Mouse (Mus musculus) lung, embryonic 16.5 days (tissue): ENCODE data around the gene Osbp. TPM values are rescaled to one million over a fixed set of nuclear protein-coding genes. Genes with fewer than 3 reads are reported as not detected.
"Not testable (repeated sequence)": the region's sequence is repeated elsewhere in the genome, so short reads cannot be mapped to it uniquely, and the experiment has no call there.

Source experiments
- ATAC-seq: fragments of 200-750 bp; cut with Nextera tagmentation; 2 replicates; pipeline ENCODE4 v1.8.0; 2017; ENCODE audit warnings: low read depth, mild to moderate bottlenecking, moderate library complexity
- H3K27ac ChIP-seq: fragments of 300-500 bp; sonication (generic); 2 replicates; pipeline ENCODE4 v1.5.1; 2014; ENCODE audit warnings: mild to moderate bottlenecking, control low read depth, low read length
- H3K27me3 ChIP-seq: fragments of 300-500 bp; sonication (generic); 2 replicates; pipeline ENCODE4 v1.6.1; 2014; ENCODE audit warnings: low read depth, low read length, mixed read lengths; ENCODE audit not compliant: control insufficient read depth, insufficient read depth
- H3K36me3 ChIP-seq: fragments of 300-500 bp; sonication (generic); 2 replicates; pipeline ENCODE4 v1.6.1; 2014; ENCODE audit warnings: low read length; ENCODE audit not compliant: control insufficient read depth, insufficient read depth
- H3K4me1 ChIP-seq: fragments of 300-500 bp; sonication (generic); replicated peaks from 2 replicates; pipeline ENCODE4 v1.6.1; 2014; ENCODE audit warnings: low read length, mixed read lengths; ENCODE audit not compliant: control insufficient read depth, insufficient read depth
- H3K4me2 ChIP-seq: fragments of 300-500 bp; sonication (generic); 2 replicates; pipeline ENCODE4 v1.6.1; 2014; ENCODE audit warnings: low read depth, low read length, control low read depth
- H3K4me3 ChIP-seq: fragments of 300-500 bp; sonication (generic); 2 replicates; pipeline ENCODE4 v1.5.1; 2014; ENCODE audit warnings: mild to moderate bottlenecking, low read length, control low read depth
- H3K9ac ChIP-seq: fragments of 300-500 bp; sonication (generic); 2 replicates; pipeline ENCODE4 v1.6.1; 2014; ENCODE audit warnings: low read length, control low read depth
- H3K9me3 ChIP-seq: fragments of 300-500 bp; sonication (generic); 2 replicates; pipeline ENCODE4 v1.6.1; 2016; ENCODE audit warnings: low read length; ENCODE audit not compliant: control insufficient read depth
- WGBS: fragments of 180-500 bp; shearing (Covaris S2); extraction: QIAGEN DNeasy Blood & Tissue Kit; methylation state at CpG from one replicate; pipeline ENCODE4 v1.1.7; 2014; 5-methylcytosine and 5-hydroxymethylcytosine counted together
- polyA plus RNA-seq: library from polyadenylated mRNA; unstranded; fragments of >200 nt; fragmentation: Nextera tagmentation; extraction: Ambion mirVana; gene quantifications from 2 replicates; pipeline ENCODE4 v1.2.1, GENCODE M21; 2015

Osbp gene
- polyA plus RNA-seq, 1 experiment from 2014 or later, result 3.1 TPM

DNA sequence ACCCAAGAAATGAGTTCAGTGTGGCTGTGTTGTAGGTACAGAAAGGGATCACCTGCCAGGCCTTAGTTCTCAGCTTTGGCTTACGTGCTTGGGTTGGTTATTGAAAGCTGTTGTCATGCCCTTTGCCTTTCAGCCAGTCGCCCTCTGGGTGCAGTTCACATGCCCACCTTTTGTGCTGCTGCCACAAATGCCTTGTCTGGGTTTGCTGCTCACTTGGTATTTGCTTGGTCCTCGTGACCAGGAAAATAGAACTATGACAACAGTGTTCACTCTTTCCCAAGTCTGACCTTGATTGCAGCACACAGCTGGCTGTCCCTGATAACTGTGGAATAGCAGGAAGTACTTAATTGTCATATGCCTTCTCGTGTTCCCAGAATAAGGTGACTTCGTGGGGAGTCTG lies 11.6 kb downstream of the Osbp start:
- peaks cover 6% of the 10 kb centered on the region for H3K4me1 ChIP-seq
- H3K9ac ChIP-seq, result no peak overlapping the region
- H3K4me2 ChIP-seq, result no peak overlapping the region
- no peak overlapping the region for H3K4me3 ChIP-seq
- 77% methylated on average over 5 of the region's 5 CpGs for WGBS
- ATAC-seq, result no peak
- no peaks in the 10 kb centered on the region for H3K27me3 ChIP-seq
- H3K27ac ChIP-seq, result no peak overlapping the region
- H3K36me3 ChIP-seq, result peaks cover 63% of the 10 kb centered on the region
- no peaks in the 10 kb centered on the region for H3K9me3 ChIP-seq

DNA sequence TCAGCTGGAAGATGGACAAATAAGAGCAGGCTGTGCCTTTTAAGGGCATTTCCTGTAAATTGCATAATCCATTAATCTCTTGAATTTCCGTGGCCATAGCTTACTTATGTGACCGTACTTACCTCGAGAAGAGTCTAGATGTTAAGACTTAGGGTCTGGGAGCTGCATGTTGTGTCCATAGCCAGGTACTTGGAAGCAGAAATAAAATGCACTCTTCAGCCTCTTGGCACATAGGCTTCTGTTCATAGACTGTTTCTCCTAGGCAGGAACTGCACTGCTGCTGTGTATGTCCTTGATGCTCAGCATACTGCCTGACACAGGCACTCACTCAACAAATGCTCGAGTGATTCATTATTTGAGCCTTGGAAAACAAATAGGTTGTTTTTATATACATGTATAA lies 14.7 kb downstream of the Osbp start:
- H3K36me3 ChIP-seq, result peaks cover 58% of the 10 kb centered on the region
- H3K4me2 ChIP-seq, result no peak overlapping the region
- H3K4me1 ChIP-seq, result no peaks in the 10 kb centered on the region
- WGBS, result 84% methylated on average over 4 of the region's 4 CpGs
- no peaks in the 10 kb centered on the region for H3K9me3 ChIP-seq
- no peak overlapping the region for H3K4me3 ChIP-seq
- H3K9ac ChIP-seq, result no peak overlapping the region
- ATAC-seq, result no peak
- H3K27me3 ChIP-seq, result no peaks in the 10 kb centered on the region
- no peak overlapping the region for H3K27ac ChIP-seq

DNA sequence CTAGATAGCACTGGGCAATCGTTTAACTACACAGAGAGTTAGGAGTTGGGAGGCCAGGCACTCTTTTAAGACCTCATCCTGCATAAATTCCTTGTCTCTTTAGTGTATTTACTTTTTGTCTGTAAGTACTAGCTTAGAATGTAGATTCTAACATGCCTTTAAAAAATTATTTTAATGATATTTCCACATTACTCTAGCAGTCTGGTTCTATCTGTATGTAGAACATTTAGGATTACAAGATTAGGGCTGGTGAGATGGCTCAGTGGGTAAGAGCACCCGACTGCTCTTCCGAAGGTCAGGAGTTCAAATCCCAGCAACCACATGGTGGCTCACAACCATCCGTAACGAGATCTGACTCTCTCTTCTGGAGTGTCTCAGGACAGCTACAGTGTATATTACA lies 18.9 kb downstream of the Osbp start:
- not testable (repeated sequence) for ATAC-seq, H3K4me1 ChIP-seq

DNA sequence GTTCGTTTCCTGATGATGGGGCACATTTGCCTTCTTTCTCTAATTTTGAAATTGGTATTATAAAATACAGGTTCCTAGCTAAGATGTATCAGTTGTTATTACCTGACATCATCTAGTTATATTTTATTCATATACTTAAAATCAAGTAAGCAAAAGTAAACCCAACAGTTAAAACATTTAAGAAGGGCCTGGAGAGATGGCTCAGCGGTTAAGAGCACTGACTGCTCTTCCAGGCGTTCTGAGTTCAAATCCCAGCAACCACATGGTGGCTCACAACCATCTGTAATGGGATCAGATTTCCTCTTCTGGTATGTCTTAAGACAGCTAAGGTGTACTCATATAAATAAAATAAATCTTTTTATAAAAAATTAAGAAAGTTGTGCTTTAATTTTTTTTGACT lies 22.1 kb downstream of the Osbp start:
- Histone ChIP-seq H3K9me3 (no peaks in the 10 kb centered on the region), H3K4me3 (no peak overlapping the region), H3K4me1 (no peaks in the 10 kb centered on the region), H3K36me3 (peaks cover 51% of the 10 kb centered on the region), H3K9ac (no peak overlapping the region), H3K4me2 (no peak overlapping the region), H3K27me3 (no peaks in the 10 kb centered on the region), H3K27ac (no peak overlapping the region)
- ATAC-seq, result no peak
- 84% methylated on average over 3 of the region's 3 CpGs for WGBS

More for the DNA sequence above, 18.9 kb downstream of the Osbp start:
- not testable (repeated sequence) for H3K27ac ChIP-seq, H3K4me2 ChIP-seq, H3K27me3 ChIP-seq, H3K9me3 ChIP-seq, H3K9ac ChIP-seq, H3K4me3 ChIP-seq
- peaks cover 46% of the 10 kb centered on the region for H3K36me3 ChIP-seq
- WGBS, result 73% methylated on average over 5 of the region's 5 CpGs

DNA sequence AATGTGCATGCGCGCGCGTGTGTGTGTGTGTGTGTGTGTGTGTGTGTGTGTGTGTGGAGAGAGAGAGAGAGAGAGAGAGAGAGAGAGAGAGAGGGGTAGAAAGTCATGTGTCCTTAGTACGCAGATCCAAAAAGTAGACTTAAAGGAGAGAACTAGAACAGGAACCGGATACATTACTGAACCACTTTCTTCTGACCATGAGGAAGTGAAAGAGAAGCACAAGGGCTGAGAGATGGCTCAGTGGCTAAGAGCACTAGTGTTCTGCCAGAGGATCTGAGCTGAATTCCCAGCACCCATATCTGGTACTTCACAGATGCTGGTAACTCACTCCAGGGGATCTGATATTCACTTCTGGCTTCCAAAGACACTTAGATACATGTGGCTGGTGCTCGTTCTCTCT lies 23.6 kb downstream of the Osbp start:
- no peaks in the 10 kb centered on the region for H3K27me3 ChIP-seq
- 94% methylated on average over 7 of the region's 7 CpGs for WGBS
- H3K4me2 ChIP-seq, result no peak overlapping the region
- no peak for ATAC-seq
- H3K9ac ChIP-seq, result no peak overlapping the region
- no peaks in the 10 kb centered on the region for H3K4me1 ChIP-seq
- no peaks in the 10 kb centered on the region for H3K9me3 ChIP-seq
- no peak overlapping the region for H3K27ac ChIP-seq
- no peak overlapping the region for H3K4me3 ChIP-seq
- peaks cover 47% of the 10 kb centered on the region for H3K36me3 ChIP-seq

DNA sequence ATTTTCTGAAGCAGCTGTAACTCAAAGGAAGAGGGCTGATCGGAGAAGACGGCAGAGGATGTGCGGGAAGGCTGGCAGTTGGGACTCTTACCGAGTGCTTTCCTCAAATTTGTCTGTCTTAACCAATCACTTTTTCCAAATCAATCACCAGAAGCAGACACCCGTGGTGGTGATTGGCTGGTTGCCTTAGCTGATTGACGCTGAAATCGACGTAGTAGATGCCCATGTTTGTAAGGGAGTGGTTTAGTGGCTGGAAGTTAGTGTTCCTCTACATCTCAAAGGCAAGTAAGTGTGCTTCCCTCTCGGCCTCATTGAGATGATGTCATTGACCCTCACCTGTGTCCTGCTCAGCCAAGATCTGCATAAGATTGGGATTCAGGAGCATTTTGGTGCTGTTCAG lies 26.3 kb downstream of the Osbp start:
- Histone ChIP-seq H3K27ac (no peak overlapping the region), H3K4me3 (no peak overlapping the region), H3K9ac (no peak overlapping the region), H3K4me2 (no peak overlapping the region), H3K36me3 (peaks cover 47% of the 10 kb centered on the region), H3K27me3 (no peaks in the 10 kb centered on the region), H3K4me1 (no peaks in the 10 kb centered on the region), H3K9me3 (no peaks in the 10 kb centered on the region)
- 87% methylated on average over 9 of the region's 9 CpGs for WGBS
- no peak for ATAC-seq

DNA sequence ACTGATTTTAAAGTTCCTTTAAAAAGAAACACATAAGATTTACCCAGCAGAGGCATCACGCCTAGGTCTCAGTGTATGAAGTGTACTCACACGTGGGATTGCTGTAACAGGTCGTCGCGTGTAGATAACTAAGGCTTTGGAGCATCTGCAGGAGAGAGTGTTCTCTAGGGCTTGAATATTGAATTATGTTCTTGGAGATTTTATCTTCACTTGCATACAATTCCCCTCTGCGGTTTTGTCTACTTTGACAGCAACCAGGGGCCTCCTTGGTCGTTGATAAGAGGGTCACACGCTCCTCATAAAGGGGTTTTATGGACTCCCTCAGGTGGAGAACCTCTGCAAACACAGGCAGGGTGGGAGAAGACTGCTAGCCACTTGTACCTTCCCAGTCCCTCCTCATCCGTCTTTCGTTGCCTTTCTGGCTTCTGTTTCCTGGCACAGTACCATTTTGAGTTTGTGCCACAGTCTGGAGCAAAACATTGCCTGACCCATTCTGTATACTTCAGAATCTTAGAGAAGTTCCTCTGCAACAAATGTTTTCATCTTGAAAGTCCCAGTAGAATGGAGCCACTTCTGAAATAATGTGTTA lies 26.8 kb downstream of the Osbp start:
- Histone ChIP-seq H3K27me3 (no peaks in the 10 kb centered on the region), H3K27ac (no peak overlapping the region), H3K9me3 (no peaks in the 10 kb centered on the region), H3K36me3 (peaks cover 47% of the 10 kb centered on the region), H3K4me1 (no peaks in the 10 kb centered on the region), H3K9ac (no peak overlapping the region), H3K4me3 (no peak overlapping the region), H3K4me2 (no peak overlapping the region)
- WGBS, result 85% methylated on average over 10 of the region's 10 CpGs
- ATAC-seq, result no peak

DNA sequence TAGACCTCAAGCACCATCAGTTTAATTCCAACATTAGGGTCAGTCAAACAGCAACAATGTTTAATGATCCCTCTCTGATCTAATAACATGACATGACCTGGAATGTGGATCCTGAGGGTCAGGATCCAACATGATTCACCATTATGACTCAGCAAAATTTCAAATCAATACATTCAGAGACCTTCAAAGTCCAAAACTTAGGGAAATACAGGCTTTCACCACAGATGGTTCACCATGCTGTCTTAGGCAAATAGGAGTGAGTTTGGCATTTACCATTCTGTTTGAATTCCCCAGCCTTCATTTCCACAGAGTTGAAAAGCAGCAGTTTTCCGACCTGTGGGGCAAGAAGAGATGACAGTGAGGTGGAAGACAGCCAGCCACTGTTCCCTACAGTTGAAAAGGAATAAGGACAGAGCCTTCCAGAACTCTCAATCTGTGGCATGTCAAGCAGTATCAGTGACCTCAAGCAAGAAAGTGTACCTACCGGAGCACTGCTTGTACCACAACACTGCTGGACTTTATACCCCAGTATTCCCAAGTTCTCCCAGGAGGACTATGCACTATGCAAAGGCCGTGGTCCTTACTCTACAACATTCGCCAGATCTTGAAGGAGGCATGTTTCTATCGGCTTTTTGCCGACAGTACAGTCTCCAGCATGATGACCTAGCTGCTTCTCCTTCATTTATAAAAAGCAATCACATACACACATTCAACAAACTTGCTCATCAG lies 29.1 kb downstream of the Osbp start:
- H3K9me3 ChIP-seq, result no peaks in the 10 kb centered on the region
- H3K4me1 ChIP-seq, result no peaks in the 10 kb centered on the region
- WGBS, result 84% methylated on average over 6 of the region's 6 CpGs
- H3K36me3 ChIP-seq, result peaks cover 33% of the 10 kb centered on the region
- no peak overlapping the region for H3K27ac ChIP-seq
- no peaks in the 10 kb centered on the region for H3K27me3 ChIP-seq
- ATAC-seq, result no peak
- no peak overlapping the region for H3K4me3 ChIP-seq
- no peak overlapping the region for H3K9ac ChIP-seq
- no peak overlapping the region for H3K4me2 ChIP-seq

DNA sequence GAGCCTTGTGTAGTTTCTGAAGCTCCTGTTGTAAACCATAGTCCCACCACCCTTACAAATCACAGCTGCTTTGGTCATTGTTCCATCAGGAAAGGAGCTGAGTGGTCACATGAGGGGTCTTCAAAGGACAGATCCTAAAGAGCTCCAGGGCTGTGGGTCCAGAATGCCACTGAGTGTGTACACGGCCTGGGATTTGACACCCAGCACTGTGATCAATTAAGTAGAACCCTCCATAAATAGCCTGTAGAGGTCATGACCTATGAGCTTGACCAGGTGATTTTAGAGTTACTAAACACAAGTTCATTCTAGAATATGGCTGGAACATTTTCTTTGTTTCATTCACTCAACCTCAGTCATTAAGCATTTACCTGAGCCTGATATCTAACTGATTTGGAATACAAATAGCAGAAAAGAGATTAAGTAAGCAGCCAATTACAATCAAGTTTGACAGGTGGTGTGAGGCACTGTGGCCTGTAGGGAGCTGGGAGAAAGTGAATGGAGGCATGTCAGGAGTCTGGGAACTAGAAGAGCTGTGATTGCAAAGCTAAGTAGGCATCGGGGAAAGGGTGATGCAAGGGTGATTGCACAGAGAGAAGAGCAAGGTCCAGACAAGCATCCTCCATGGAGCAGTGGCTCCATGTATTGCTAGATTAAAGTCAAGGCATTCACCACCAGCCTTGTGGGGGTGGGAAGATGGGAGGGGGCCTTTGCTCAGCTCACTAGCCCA lies 30.1 kb downstream of the Osbp start:
- H3K27ac ChIP-seq, result no peak overlapping the region
- no peak overlapping the region for H3K9ac ChIP-seq
- H3K9me3 ChIP-seq, result no peaks in the 10 kb centered on the region
- ATAC-seq, result no peak
- no peak overlapping the region for H3K4me3 ChIP-seq
- no peaks in the 10 kb centered on the region for H3K27me3 ChIP-seq
- H3K4me1 ChIP-seq, result no peaks in the 10 kb centered on the region
- peaks cover 29% of the 10 kb centered on the region for H3K36me3 ChIP-seq
- no peak overlapping the region for H3K4me2 ChIP-seq
- 57% methylated on average over 2 of the region's 2 CpGs for WGBS
